Mouse (Mus musculus) myocyte (in vitro differentiated cells): ENCODE data around the gene Tmprss4. TPM values are rescaled to one million over a fixed set of nuclear protein-coding genes. Genes with fewer than 3 reads are reported as not detected.

Experiments used
- H3K27me3 ChIP-seq: one replicate; pipeline ENCODE4 v1.6.1; 2011; ENCODE audit not compliant: control insufficient read depth, insufficient read depth, insufficient read length
- H3K36me3 ChIP-seq: one replicate; pipeline ENCODE4 v1.6.1; 2011; ENCODE audit not compliant: control insufficient read depth, insufficient read depth
- H3K4me2 ChIP-seq: one replicate; pipeline ENCODE4 v1.6.1; 2011; ENCODE audit warnings: low read depth, control low read depth
- H3K4me3 ChIP-seq: one replicate; pipeline ENCODE4 v1.5.1; 2011; ENCODE audit warnings: mild to moderate bottlenecking, control low read depth, moderate library complexity
- H3K79me2 ChIP-seq: one replicate; pipeline ENCODE4 v1.6.1; 2011; ENCODE audit not compliant: control insufficient read depth, insufficient read depth
- H3ac ChIP-seq: one replicate; pipeline ENCODE4 v1.6.1; 2011; ENCODE audit not compliant: control insufficient read depth, insufficient read length
- CEBPB ChIP-seq: IDR thresholded peaks from 2 replicates; pipeline ENCODE4 v1.6.1; 2011; ENCODE audit warnings: mild to moderate bottlenecking, moderate library complexity; ENCODE audit not compliant: poor library complexity, insufficient read depth, severe bottlenecking
- E2F4 ChIP-seq: IDR thresholded peaks from one replicate; pipeline ENCODE4 v1.6.1; 2011; ENCODE audit warnings: mild to moderate bottlenecking, control low read depth, moderate library complexity; ENCODE audit not compliant: insufficient read depth
- MAX ChIP-seq: IDR thresholded peaks from one replicate; pipeline ENCODE4 v1.6.1; 2011; ENCODE audit warnings: low read depth, mild to moderate bottlenecking, control low read depth
- MYOD1 ChIP-seq, 3 experiments: IDR thresholded peaks; one replicate each; pipeline ENCODE4 v1.6.1; 2011; ENCODE audit warnings: control low read depth in 2 of 3, low read depth in 2 of 3, mild to moderate bottlenecking in 2 of 3, moderate library complexity in 1 of 3; ENCODE audit not compliant: insufficient read length in 2 of 3, control insufficient read depth in 1 of 3
- MYOG ChIP-seq, 3 experiments: IDR thresholded peaks; one replicate each; pipeline ENCODE4 v1.6.1; 2011; ENCODE audit warnings: control low read depth in 2 of 3, low read depth in 2 of 3, mild to moderate bottlenecking in 2 of 3; ENCODE audit not compliant: insufficient read length in 2 of 3, control insufficient read depth in 1 of 3, insufficient read depth in 1 of 3
- POLR2A ChIP-seq: IDR thresholded peaks from one replicate; pipeline ENCODE4 v1.6.1; 2011; ENCODE audit warnings: low read depth, mild to moderate bottlenecking, control low read depth, moderate library complexity; ENCODE audit not compliant: insufficient read length
- POLR2AphosphoS2 ChIP-seq: IDR thresholded peaks from one replicate; pipeline ENCODE4 v1.6.1; 2011; ENCODE audit warnings: low read depth, control low read depth; ENCODE audit not compliant: insufficient read length
- REST ChIP-seq: IDR thresholded peaks from one replicate; pipeline ENCODE4 v1.6.1; 2011; ENCODE audit warnings: mild to moderate bottlenecking, control low read depth, moderate library complexity; ENCODE audit not compliant: insufficient read depth, insufficient read length
- SRF ChIP-seq: IDR thresholded peaks from one replicate; pipeline ENCODE4 v1.6.1; 2011; ENCODE audit warnings: low read depth; ENCODE audit not compliant: control insufficient read depth, insufficient read length
- TCF12 ChIP-seq: IDR thresholded peaks from one replicate; pipeline ENCODE4 v1.6.1; 2011; ENCODE audit warnings: mild to moderate bottlenecking, control low read depth; ENCODE audit not compliant: poor library complexity, insufficient read depth, severe bottlenecking
- TCF3 ChIP-seq: IDR thresholded peaks from one replicate; pipeline ENCODE4 v1.6.1; 2011; ENCODE audit warnings: low read depth, control low read depth; ENCODE audit not compliant: insufficient read length
- USF1 ChIP-seq: IDR thresholded peaks from one replicate; pipeline ENCODE4 v1.6.1; 2011; ENCODE audit warnings: low read depth, mild to moderate bottlenecking, control low read depth, moderate library complexity
- polyA plus RNA-seq: library from polyadenylated mRNA; unstranded; fragments of >200 nt; fragmentation: generic; extraction: Trizol; gene quantifications from one replicate; pipeline ENCODE4 v1.2.1, GENCODE M21; 2012; ENCODE audit warnings: missing spikeins

Gene Tmprss4
- polyA plus RNA-seq, 1 experiment = not detected

- Histone ChIP-seq H3K27me3 (no peaks in the 10 kb centered on the region), H3K36me3 (no peaks in the 10 kb centered on the region), H3ac (no peak overlapping the region), H3K79me2 (no peaks in the 10 kb centered on the region), H3K4me3 (no peak overlapping the region), H3K4me2 (no peak overlapping the region)
- no peak for TF ChIP-seq SRF
Measured at GRCm38 (mm10) chr9:45235668-45236227, 31.9 kb upstream of the Tmprss4 start.

- H3K79me2 ChIP-seq = no peaks in the 10 kb centered on the region
- peaks cover 4% of the 10 kb centered on the region for H3K27me3 ChIP-seq
- no peaks in the 10 kb centered on the region for H3K36me3 ChIP-seq
- TF ChIP-seq TCF3 = no peak
- no peak overlapping the region for H3K4me3 ChIP-seq
- H3K4me2 ChIP-seq = no peak overlapping the region
- no peak overlapping the region for H3ac ChIP-seq
Measured at GRCm38 (mm10) chr9:45229359-45229758, 25.5 kb upstream of the Tmprss4 start.

GRCm38 (mm10) chr9:45221567-45221966, 17.7 kb upstream of the Tmprss4 start:
- Histone ChIP-seq H3K79me2 (no peaks in the 10 kb centered on the region), H3K36me3 (no peaks in the 10 kb centered on the region), H3K4me2 (no peak overlapping the region), H3K4me3 (no peak overlapping the region), H3ac (no peak overlapping the region), H3K27me3 (peaks cover 4% of the 10 kb centered on the region)
- TF ChIP-seq E2F4 (no peak), POLR2AphosphoS2 (no peak), MYOD1 (IDR thresholded peaks at IDR 0.05; ENCODE audit: control insufficient read depth in 1 of 3, insufficient read length in 2 of 3, low read depth in 2 of 3) (no peak), TCF12 (no peak), USF1 (no peak), MYOG (IDR thresholded peaks at IDR 0.05; ENCODE audit: control insufficient read depth in 1 of 3, insufficient read depth in 1 of 3, insufficient read length in 2 of 3, low read depth in 2 of 3) (no peak), MAX (no peak), CEBPB (no peak), REST (no peak), TCF3 (no peak), SRF (no peak), POLR2A (no peak)

GRCm38 (mm10) chr9:45219644-45220043, 15.8 kb upstream of the Tmprss4 start:
- Histone ChIP-seq H3K4me2 (no peak overlapping the region), H3K79me2 (no peaks in the 10 kb centered on the region), H3K36me3 (no peaks in the 10 kb centered on the region), H3K27me3 (no peaks in the 10 kb centered on the region), H3K4me3 (no peak overlapping the region), H3ac (no peak overlapping the region)
- TF ChIP-seq POLR2A = no peak
- no peak for TF ChIP-seq E2F4
- no peak for TF ChIP-seq USF1
- no peak for TF ChIP-seq POLR2AphosphoS2
- TF ChIP-seq MAX = no peak
- TF ChIP-seq TCF12 = no peak
- TF ChIP-seq TCF3 = no peak
- no peak for TF ChIP-seq SRF
- TF ChIP-seq MYOG (IDR thresholded peaks at IDR 0.05; ENCODE audit: control insufficient read depth in 1 of 3, insufficient read depth in 1 of 3, insufficient read length in 2 of 3, low read depth in 2 of 3) = no peak
- TF ChIP-seq MYOD1 (IDR thresholded peaks at IDR 0.05; ENCODE audit: control insufficient read depth in 1 of 3, insufficient read length in 2 of 3, low read depth in 2 of 3) = no peak
- no peak for TF ChIP-seq REST
- no peak for TF ChIP-seq CEBPB

- no peaks in the 10 kb centered on the region for H3K27me3 ChIP-seq
- TF ChIP-seq TCF3 = no peak
- no peak for TF ChIP-seq REST
- no peak for TF ChIP-seq POLR2A
- TF ChIP-seq TCF12 = no peak
- TF ChIP-seq POLR2AphosphoS2 = no peak
- no peak for TF ChIP-seq E2F4
- no peak for TF ChIP-seq SRF
- no peak for TF ChIP-seq MYOD1 (IDR thresholded peaks at IDR 0.05; ENCODE audit: control insufficient read depth in 1 of 3, insufficient read length in 2 of 3, low read depth in 2 of 3)
- no peak for TF ChIP-seq USF1
- TF ChIP-seq CEBPB = no peak
- no peak for TF ChIP-seq MAX
- no peak for TF ChIP-seq MYOG (IDR thresholded peaks at IDR 0.05; ENCODE audit: control insufficient read depth in 1 of 3, insufficient read depth in 1 of 3, insufficient read length in 2 of 3, low read depth in 2 of 3)
- H3K4me2 ChIP-seq = no peak overlapping the region
- no peaks in the 10 kb centered on the region for H3K36me3 ChIP-seq
- no peak overlapping the region for H3ac ChIP-seq
- no peaks in the 10 kb centered on the region for H3K79me2 ChIP-seq
- H3K4me3 ChIP-seq = no peak overlapping the region
Measured at GRCm38 (mm10) chr9:45215526-45216179, 11.8 kb upstream of the Tmprss4 start.
